Mouse (Mus musculus): ENCODE measurements around the gene Jakmip3.

Jakmip3 gene

GRCm38 (mm10) chr7:139063406-139063805 lies 122.9 kb downstream of the Jakmip3 start:
- DNase-seq (ENCODE audit: low read depth), result no peak

- DNase-seq (ENCODE audit: low read depth), result peak; percentile 24
Observed at GRCm38 (mm10) chr7:139068182-139068623, 127.7 kb downstream of the Jakmip3 start.

- no peak for DNase-seq (ENCODE audit: low read depth)
Observed at GRCm38 (mm10) chr7:139074189-139074588, 133.7 kb downstream of the Jakmip3 start.

GRCm38 (mm10) chr7:139075054-139075794 lies 134.7 kb downstream of the Jakmip3 start:
- no peak for DNase-seq (ENCODE audit: low read depth)

- DNase-seq (ENCODE audit: low read depth), result no peak
Observed at GRCm38 (mm10) chr7:139077283-139077682, 136.8 kb downstream of the Jakmip3 start.

- no peak for DNase-seq (ENCODE audit: low read depth)
Observed at GRCm38 (mm10) chr7:139078181-139078580, 137.7 kb downstream of the Jakmip3 start.

- DNase-seq (ENCODE audit: low read depth), result no peak
Observed at GRCm38 (mm10) chr7:139079141-139079540, 138.6 kb downstream of the Jakmip3 start.

GRCm38 (mm10) chr7:139080714-139081113 lies 140.2 kb downstream of the Jakmip3 start:
- DNase-seq (ENCODE audit: low read depth), result no peak

- no peak for DNase-seq (ENCODE audit: low read depth)
Observed at GRCm38 (mm10) chr7:139081158-139081557, 140.6 kb downstream of the Jakmip3 start.

GRCm38 (mm10) chr7:139082281-139082680 lies 141.8 kb downstream of the Jakmip3 start:
- no peak for DNase-seq (ENCODE audit: low read depth)

- no peak for DNase-seq (ENCODE audit: low read depth)
Observed at GRCm38 (mm10) chr7:139084316-139084715, 143.8 kb downstream of the Jakmip3 start.

GRCm38 (mm10) chr7:139085629-139086194 lies 145.2 kb downstream of the Jakmip3 start, which contains the start of gene Dpysl4:
TSS of gene Dpysl4 (plus strand) at chr7:139086001.
- no peak for DNase-seq (ENCODE audit: low read depth)

- no peak for DNase-seq (ENCODE audit: low read depth)
Observed at GRCm38 (mm10) chr7:139086195-139087158, 145.9 kb downstream of the Jakmip3 start.

GRCm38 (mm10) chr7:139087801-139088200 lies 147.3 kb downstream of the Jakmip3 start:
- DNase-seq (ENCODE audit: low read depth), result no peak

GRCm38 (mm10) chr7:139089892-139090874 lies 149.7 kb downstream of the Jakmip3 start:
- DNase-seq (ENCODE audit: low read depth), result no peak

- no peak for DNase-seq (ENCODE audit: low read depth)
Observed at GRCm38 (mm10) chr7:139091681-139092080, 151.2 kb downstream of the Jakmip3 start.

GRCm38 (mm10) chr7:139092676-139093075 lies 152.1 kb downstream of the Jakmip3 start:
- no peak for DNase-seq (ENCODE audit: low read depth)

GRCm38 (mm10) chr7:139093124-139093523 lies 152.6 kb downstream of the Jakmip3 start:
- DNase-seq (ENCODE audit: low read depth), result no peak

GRCm38 (mm10) chr7:139093781-139094180 lies 153.3 kb downstream of the Jakmip3 start:
- DNase-seq (ENCODE audit: low read depth), result no peak

- DNase-seq (ENCODE audit: low read depth), result no peak
Observed at GRCm38 (mm10) chr7:139094761-139095160, 154.2 kb downstream of the Jakmip3 start.

GRCm38 (mm10) chr7:139095282-139095681 lies 154.8 kb downstream of the Jakmip3 start:
- DNase-seq (ENCODE audit: low read depth), result no peak

All from naive thymus-derived CD4-positive, alpha-beta T cell, adult 2 months (primary cell).